Comparison of ENCODE assay signal across 27 mouse cellular contexts in the genomic region with DNA sequence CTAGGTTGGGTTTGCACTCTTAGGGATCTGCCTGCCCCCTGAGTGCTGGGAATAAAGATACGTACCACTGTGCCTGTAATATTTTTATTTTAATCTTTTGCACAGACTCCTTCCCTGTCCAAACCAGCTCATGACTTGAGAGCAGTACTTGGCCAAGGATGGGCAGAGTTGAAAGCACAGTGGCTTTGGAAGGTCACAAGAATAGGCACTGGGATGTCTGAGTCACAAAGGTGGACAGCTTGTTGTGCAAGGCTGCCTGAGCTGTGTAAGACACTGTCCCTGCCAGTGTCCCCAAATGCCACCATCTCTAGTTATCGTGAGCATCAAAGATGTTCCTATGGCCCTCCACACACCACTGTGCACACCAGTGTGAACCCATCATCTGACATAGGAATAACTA. TPM values are rescaled to one million over a fixed set of nuclear protein-coding genes. Genes with fewer than 3 reads are reported as not detected.
"Had no signal": no experiment of that assay in that cellular context is flagged by ENCODE, and none has a peak within 500 bp of the region (broad histone marks: within the 10 kb centered on the region; RNA-seq: fewer than 3 reads in every experiment).

No protein-coding gene starts in this region.

- H3K27ac ChIP-seq: hindbrain, embryonic 10.5 days; hindbrain, embryonic 12.5 days; hindbrain, embryonic 14.5 days; intestine, embryonic 15.5 days; layer of hippocampus, adult 2 months; left cerebral cortex, adult 2 months; limb, embryonic 10.5 days; limb, embryonic 12.5 days; liver, embryonic 13.5 days; liver, embryonic 15.5 days had no signal

- H3K27me3 ChIP-seq: hindbrain, embryonic 12.5 days; intestine, embryonic 15.5 days; liver, embryonic 13.5 days; liver, embryonic 15.5 days had no signal

- H3K4me3 ChIP-seq: gastrocnemius, adult 2 months; hindbrain, embryonic 10.5 days; hindbrain, embryonic 12.5 days; intestine, embryonic 15.5 days; layer of hippocampus, adult 2 months; left cerebral cortex, adult 2 months; limb, embryonic 10.5 days; limb, embryonic 12.5 days; liver, embryonic 13.5 days; liver, embryonic 15.5 days had no signal

- ATAC-seq: hindbrain, embryonic 16.5 days; inflammation-experienced regulatory T-cells, adult 6 months; intestine, embryonic 15.5 days; intestine, postnatal 0 days; liver, postnatal 0 days had no signal

- H3K4me2 ChIP-seq: heart, embryonic 11.5 days; hindbrain, embryonic 12.5 days; hindbrain, embryonic 14.5 days; intestine, embryonic 15.5 days; limb, embryonic 12.5 days; liver, embryonic 11.5 days; liver, embryonic 13.5 days; liver, embryonic 15.5 days had no signal

- H3K9me3 ChIP-seq: hindbrain, embryonic 10.5 days; hindbrain, embryonic 12.5 days; intestine, embryonic 15.5 days; limb, embryonic 10.5 days; liver, embryonic 13.5 days; liver, embryonic 15.5 days had no signal

- H3K36me3 ChIP-seq: hindbrain, embryonic 10.5 days; hindbrain, embryonic 12.5 days; intestine, embryonic 15.5 days; limb, embryonic 10.5 days; limb, embryonic 12.5 days; liver, embryonic 13.5 days; liver, embryonic 15.5 days had no signal

- DNase-seq: gastrocnemius, adult 2 months; gastrocnemius, postnatal 10 days; gastrocnemius, postnatal 25 days; heart, postnatal 10 days; heart, postnatal 4 days; kidney, adult 18-20 months; kidney, adult 8-10 months; kidney, postnatal 10 days; kidney, postnatal 25 days; kidney, postnatal 4 days; liver; liver, embryonic 13.5 days; liver, postnatal 0 days had no signal

- H3K9ac ChIP-seq: hindbrain, embryonic 12.5 days; hindbrain, embryonic 14.5 days; intestine, embryonic 15.5 days; limb, embryonic 12.5 days; liver, embryonic 13.5 days; liver, embryonic 15.5 days; liver, postnatal 0 days had no signal

- H3K4me1 ChIP-seq: hindbrain, embryonic 10.5 days; hindbrain, embryonic 12.5 days; intestine, embryonic 15.5 days; limb, embryonic 10.5 days had no signal

RNA-seq across cellular contexts. Expression of gene Eid3, which starts 58.3 kb away (rescaled TPM):
- polyA plus RNA-seq: liver, postnatal 0 days had no signal
